Mouse (Mus musculus): ENCODE measurements around the gene Hilpda.

Gene Hilpda

GRCm38 (mm10) chr6:29270961-29271360 lies 1.3 kb upstream of the Hilpda start:
- in situ Hi-C loops (cut with MboI; ENCODE audit: unreplicated experiment in 2 of 2) = no loop called here

DNA sequence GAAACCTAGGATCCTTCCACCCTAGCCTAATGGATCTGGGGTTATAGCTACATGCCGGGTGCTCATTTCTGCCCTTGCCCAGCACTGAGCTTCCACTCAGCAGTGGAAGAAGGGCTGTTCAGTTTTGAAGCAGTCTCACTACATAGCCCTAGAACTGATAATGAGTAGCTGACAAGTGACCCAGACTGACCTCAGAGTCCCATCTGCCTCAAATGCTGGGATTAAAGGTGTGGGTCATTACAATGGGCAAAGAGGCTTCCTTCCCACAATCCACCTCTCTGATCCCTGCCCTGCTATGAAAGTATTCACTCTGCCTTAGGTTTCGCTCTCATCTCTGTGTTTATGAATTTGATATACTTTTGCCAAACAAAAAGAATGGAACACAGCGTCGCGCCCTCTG lies 4.5 kb downstream of the Hilpda start:
- in situ Hi-C loops (cut with MboI; ENCODE audit: unreplicated experiment in 2 of 2) = loop anchor here (5.0 to 25.0 kb wide), 4 partner anchors 34 to 339 kb away; partner anchors contain the start of gene Rbm28 (in 2 of the 2)

DNA sequence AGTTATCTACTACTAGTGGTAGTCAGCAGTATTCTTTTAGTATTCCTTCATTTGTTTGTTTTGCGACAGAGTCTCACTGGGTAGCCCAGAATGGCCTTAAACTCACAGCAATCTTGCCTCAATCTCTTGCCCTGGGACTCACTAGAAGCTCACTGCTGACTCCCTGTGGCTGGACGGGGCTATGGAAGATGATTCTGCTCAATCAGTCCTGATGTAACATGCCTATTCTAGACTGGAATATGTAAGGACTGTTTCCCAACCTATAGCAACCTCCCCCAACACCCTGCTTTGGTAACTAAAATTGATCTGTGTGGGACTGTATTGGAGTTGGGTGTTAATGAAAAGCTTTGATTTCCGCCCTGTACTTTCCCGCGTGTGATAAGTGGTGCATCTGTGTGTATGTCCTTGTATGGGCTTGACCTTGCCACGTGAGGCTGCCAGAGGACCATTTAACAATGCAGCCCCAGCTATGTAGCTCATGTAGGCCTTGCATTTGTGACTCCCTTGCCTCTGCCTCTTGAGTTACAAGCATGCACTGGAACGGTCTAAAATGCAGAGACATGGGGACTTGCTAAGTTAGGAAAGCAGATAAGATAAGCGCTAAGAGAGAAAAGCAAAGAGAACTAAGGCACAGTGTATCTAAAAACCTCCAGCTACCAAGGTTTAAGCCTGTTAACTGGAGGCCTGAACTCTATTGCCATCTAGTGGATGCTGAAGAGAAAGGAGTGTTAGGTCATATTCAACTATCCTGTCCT lies 6.4 kb downstream of the Hilpda start:
- in situ Hi-C loops (cut with MboI; ENCODE audit: unreplicated experiment in 2 of 2) = loop anchor here (5.0 to 25.0 kb wide), 4 partner anchors 36 to 341 kb away; partner anchors contain the start of gene Rbm28 (in 2 of the 2)

GRCm38 (mm10) chr6:29279293-29279692 lies 7.0 kb downstream of the Hilpda start, which contains the start of gene Fam71f2:
TSS of gene Fam71f2 (plus strand) at chr6:29279593.
- in situ Hi-C loops (cut with MboI; ENCODE audit: unreplicated experiment in 2 of 2) = loop anchor here (5.0 to 25.0 kb wide), 4 partner anchors 37 to 342 kb away; partner anchors contain the start of gene Rbm28 (in 2 of the 2)

DNA sequence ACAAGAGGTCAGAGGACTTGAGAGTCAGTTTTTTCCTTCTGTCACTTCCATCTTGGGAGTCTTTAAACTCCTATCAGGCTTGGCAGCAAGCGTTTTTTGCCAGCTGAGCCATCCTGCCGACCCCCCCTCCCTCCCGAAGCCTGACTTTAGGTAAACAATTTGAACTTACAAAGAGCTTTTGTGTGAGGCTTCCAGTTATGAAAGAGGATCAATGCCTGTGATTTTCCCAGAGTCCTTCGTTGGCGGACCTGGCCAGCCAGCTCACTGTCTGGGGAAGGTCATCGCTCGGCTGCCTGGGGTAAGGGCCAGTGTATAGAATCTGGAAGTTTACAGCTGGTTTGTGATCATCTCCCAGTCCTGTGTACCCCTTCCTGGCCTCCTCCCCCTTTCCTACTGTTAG lies 8.4 kb downstream of the Hilpda start:
- in situ Hi-C loops (cut with MboI; ENCODE audit: unreplicated experiment in 2 of 2) = loop anchor here in 1 of 2 experiments (25.0 kb wide), 1 partner anchor 343 kb away; no protein-coding TSS in a partner anchor

- in situ Hi-C loops (cut with MboI; ENCODE audit: unreplicated experiment in 2 of 2) = loop anchor here in 1 of 2 experiments (25.0 kb wide), 1 partner anchor 350 kb away; no protein-coding TSS in a partner anchor
Measured at GRCm38 (mm10) chr6:29286870-29287269, 14.6 kb downstream of the Hilpda start.

GRCm38 (mm10) chr6:29287481-29287880 lies 15.2 kb downstream of the Hilpda start:
- in situ Hi-C loops (cut with MboI; ENCODE audit: unreplicated experiment in 2 of 2) = loop anchor here in 1 of 2 experiments (25.0 kb wide), 1 partner anchor 350 kb away; no protein-coding TSS in a partner anchor

- in situ Hi-C loops (cut with MboI; ENCODE audit: unreplicated experiment in 2 of 2) = loop anchor here in 1 of 2 experiments (25.0 kb wide), 1 partner anchor 351 kb away; no protein-coding TSS in a partner anchor
Measured at GRCm38 (mm10) chr6:29287944-29288343, 15.7 kb downstream of the Hilpda start.

GRCm38 (mm10) chr6:29288651-29289050 lies 16.4 kb downstream of the Hilpda start:
- in situ Hi-C loops (cut with MboI; ENCODE audit: unreplicated experiment in 2 of 2) = loop anchor here in 1 of 2 experiments (25.0 kb wide), 1 partner anchor 351 kb away; no protein-coding TSS in a partner anchor

DNA sequence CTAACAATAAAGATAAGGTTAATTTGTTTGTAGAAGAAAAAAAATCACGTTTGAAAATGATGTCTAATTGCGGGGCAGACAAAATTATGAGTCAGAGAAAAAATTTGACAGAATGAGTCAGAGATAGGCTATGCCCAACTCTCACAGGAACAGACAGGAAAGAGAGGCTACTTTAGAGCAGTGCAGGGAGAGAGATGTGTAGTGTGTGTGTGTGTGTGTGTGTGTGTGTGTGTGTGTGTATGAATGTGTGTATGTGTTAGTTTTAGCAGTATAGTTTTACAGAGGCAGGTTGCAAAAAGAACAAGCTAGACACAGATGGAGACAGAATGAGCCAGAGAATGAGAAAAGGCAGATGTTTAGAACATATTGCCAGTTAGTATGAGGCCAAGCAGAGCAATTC lies 26.8 kb downstream of the Hilpda start:
- in situ Hi-C loops (cut with MboI; ENCODE audit: unreplicated experiment in 2 of 2) = loop anchor here in 1 of 2 experiments (25.0 kb wide), 1 partner anchor 362 kb away; no protein-coding TSS in a partner anchor

DNA sequence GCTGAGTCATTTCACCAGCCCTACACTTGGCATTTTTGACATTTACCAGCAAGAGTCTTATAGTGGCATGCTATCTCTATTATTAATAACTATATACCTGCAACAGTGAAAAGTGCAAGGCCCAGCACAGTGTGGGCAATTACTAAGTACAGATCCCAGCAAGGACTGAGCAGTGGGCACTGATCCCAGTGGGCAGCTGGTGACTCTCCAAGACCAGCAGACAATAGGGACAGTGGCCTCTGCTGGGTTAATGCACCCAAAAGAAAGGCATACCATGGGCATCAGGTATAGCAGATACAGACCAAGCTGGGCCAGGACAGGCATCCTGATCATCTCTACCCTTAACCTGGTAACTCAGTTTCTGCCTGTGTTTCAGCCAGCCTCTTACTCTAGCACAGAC lies 31.0 kb downstream of the Hilpda start:
- in situ Hi-C loops (cut with MboI; ENCODE audit: unreplicated experiment in 2 of 2) = no loop called here

DNA sequence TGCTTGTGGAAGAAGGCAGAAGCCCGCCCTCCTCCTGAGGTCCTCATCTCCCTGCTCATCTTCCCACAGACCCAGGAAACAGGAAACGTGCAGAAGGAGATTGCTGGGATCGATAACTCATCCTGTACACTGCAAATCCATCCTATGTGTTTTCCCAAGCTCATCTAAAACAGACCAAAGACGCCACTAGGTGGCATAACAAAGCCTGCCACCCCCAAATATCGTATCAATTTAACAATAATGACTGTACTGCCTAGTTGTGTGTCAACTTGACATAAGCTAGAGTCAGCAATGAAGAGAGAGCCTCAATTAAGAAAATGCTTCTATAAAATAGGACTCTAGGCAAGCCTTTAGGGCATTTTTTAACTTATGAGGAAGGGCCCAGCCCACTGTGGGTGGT lies 31.4 kb downstream of the Hilpda start:
- in situ Hi-C loops (cut with MboI; ENCODE audit: unreplicated experiment in 2 of 2) = no loop called here

DNA sequence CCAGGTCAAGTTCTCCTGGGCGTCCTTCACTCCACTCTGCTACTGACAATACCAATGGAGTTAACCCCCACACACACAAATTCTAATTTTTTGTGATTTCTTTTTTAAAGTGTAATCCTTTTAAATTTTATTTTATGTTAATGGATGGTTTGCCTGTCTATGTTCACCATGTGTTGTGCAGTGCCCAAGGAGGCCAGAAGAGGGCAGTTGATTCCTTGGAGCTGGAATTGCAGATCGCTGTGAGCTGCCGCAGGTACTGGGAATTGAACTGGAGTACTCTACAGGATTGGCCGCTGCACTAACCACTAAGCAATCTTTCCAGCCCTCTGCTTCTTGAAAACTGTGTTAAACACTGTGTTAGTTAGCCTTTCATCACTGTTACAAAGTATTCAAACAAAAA lies 33.2 kb downstream of the Hilpda start:
- in situ Hi-C loops (cut with MboI; ENCODE audit: unreplicated experiment in 2 of 2) = no loop called here

DNA sequence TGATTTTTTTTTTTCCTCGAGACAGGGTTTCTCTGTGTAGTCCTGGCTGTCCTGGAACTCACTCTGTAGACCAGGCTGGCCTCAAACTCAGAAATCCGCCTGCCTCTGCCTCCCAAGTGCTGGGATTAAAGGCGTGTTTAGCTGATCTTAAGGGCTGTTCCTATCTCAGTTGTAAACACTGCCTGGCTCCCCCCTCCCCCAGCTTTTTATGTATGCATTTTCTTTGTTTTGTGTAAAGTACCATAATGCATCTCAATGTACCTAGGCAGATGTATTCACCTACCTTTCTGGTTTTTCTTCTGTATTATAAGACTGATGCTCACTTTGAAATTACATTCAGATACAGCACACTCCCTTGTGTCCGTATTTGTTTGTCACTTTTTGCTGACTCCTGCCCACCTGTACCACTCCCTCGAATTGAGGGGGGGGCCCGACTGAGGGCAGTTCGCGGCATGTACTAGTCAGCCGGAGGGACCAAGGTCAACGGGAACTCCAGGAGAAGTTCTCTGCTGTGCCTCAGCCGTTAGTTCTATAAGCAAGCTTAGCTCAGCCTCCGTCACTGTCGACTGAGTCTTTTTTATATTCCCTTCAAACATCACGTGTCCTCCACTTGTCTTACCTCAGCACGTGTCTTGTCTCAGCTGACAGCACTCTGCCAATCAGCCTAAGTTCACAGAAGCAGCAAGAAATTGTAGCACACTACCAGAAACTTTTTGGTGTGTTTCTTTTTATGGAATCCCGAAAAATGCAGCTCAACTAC lies 36.7 kb downstream of the Hilpda start:
- in situ Hi-C loops (cut with MboI; ENCODE audit: unreplicated experiment in 2 of 2) = no loop called here

GRCm38 (mm10) chr6:29313690-29314202 lies 41.5 kb downstream of the Hilpda start:
- in situ Hi-C loops (cut with MboI; ENCODE audit: unreplicated experiment in 2 of 2) = no loop called here

DNA sequence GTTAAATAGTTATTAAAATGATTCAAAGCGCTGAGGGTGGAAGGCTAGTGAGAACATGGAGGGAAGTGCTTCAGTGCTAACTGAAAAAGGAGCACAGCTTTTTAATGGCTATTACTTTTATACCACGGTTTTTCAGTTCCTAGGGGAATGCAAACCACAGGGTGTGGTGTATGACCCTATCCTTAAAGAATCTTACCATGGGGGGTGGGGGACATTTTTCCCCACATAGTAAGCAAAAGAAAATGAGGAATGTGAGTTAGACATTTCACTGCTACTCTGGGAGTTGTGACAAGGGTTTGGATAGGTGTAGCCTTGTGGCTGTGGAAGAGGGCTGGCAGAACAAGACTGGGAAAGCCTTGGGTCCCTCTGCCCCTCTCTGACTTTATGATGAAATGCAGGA lies 45.0 kb downstream of the Hilpda start:
- in situ Hi-C loops (cut with MboI; ENCODE audit: unreplicated experiment in 2 of 2) = no loop called here

DNA sequence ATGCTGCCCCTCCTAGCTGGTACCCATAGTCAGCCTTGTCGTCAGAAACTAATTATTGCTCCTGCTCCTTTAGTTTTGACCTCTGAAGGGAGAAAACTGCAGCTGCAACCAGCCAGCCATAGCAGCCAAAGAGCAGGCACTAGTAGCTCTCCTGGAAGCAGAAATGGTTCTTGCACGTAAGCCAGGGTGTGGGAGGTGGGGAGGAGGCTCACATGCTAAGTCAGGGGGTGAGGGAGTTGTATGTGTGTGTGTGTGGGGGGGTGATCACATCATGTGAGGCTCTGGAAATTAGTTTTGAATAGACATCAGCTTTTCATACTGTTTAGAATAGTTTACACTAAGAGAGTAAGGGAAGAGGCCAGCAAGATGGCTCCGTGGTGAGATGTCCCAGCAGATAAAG lies 45.7 kb downstream of the Hilpda start:
- in situ Hi-C loops (cut with MboI; ENCODE audit: unreplicated experiment in 2 of 2) = no loop called here

- in situ Hi-C loops (cut with MboI; ENCODE audit: unreplicated experiment in 2 of 2) = no loop called here
Measured at GRCm38 (mm10) chr6:29318879-29319278, 46.6 kb downstream of the Hilpda start, which contains the start of gene Fam71f1. TSS of gene Fam71f1 (plus strand) at chr6:29319140.

GRCm38 (mm10) chr6:29321586-29321985 lies 49.3 kb downstream of the Hilpda start:
- in situ Hi-C loops (cut with MboI; ENCODE audit: unreplicated experiment in 2 of 2) = no loop called here

DNA sequence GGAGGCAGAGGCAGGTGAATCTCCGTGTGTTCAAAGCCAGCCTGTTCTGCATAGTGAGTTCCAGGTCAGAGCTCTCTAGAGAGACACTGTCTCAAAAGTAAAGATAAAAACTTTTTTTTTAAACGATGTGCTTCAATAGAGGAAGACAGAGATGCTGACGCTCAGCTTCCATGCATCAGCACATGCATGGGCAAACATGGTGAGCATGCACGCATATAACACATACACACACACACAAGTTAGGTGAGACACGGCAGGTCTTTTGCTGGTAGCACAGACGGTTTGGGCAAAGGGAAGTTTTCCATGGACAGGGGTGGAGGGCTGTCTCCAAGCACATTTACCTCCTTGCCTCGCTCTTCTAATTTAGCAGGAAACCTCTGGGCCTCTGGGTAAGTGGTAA lies 49.9 kb downstream of the Hilpda start:
- in situ Hi-C loops (cut with MboI; ENCODE audit: unreplicated experiment in 2 of 2) = no loop called here

DNA sequence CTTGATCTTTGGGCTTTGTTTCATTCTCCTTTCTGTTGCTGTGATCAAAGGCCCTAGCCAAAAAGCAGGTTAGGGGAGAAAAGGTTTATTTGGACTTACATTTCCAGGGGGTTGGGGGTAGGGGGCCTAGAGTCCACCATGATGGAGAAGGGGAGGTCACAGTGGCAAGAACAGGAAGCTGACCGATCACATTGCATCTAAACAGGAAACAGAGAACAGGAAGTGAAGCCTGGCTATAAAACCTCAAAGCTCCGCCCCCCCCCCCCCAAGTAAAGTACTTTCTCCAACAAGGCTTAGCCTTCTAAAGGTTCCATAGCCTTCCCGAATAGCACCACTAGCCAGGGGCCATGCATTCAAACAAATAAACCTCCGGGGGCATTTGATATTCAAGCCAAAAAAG lies 50.4 kb downstream of the Hilpda start:
- in situ Hi-C loops (cut with MboI; ENCODE audit: unreplicated experiment in 2 of 2) = no loop called here

All from v-Abl transformed pro-B cells (cell line).